Mouse (Mus musculus): ENCODE measurements around the gene Fam49a.

DNA sequence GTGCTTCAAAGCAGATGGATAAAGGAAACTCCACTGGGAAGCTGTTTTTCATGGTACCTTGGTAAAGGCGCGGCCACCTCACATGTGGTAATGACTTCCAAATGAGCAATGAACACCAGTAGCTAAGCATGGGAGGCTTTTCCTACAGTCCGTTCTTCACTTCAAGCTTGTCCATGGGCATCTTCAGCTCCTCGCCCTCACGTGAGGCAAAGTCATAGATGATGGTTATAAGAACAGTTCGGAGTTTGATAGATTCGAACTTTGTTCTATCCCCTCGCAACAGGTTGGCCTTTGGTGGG is 159.6 kb downstream of the Fam49a start:
- TF ChIP-seq CTCF (IDR thresholded peaks at IDR 0.05; ENCODE audit: low read depth, low read length) (no peak), POLR2A (IDR thresholded peaks at IDR 0.05; ENCODE audit: extremely low read depth, insufficient read depth, low read length) (no peak)

Data from liver, adult 2 months (tissue).